Mouse (Mus musculus) ES-CJ7 (cell line): Measurements from ENCODE around the gene Slc6a18.
"Not testable (repeated sequence)": the region's sequence is repeated elsewhere in the genome, so short reads cannot be mapped to it uniquely, and the experiment has no call there.

Experiments used
- DNase-seq: peaks from one replicate; pipeline ENCODE4 v3.0.0; 2011; ENCODE audit warnings: low read depth, low spot score

Gene Slc6a18

DNA sequence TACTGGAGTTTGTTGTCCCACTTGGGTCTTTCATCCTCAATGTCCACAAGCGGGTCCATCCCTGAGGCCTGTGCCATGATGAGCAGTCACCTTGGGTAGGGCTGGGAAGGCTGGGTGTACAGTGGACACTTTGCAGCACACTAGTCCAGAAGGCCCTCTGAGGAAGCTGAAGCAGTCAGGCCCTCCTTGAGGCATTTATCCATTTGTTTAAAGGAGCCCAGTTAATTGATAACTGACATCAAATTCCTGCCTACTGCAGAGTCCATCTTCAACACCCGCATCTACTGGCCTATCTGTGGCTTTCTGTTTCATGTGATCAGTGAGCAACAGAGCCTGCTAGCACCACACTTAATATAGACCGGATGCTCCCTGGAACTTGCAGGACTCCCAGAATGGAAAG, at the start of gene Slc6a18:
Gene Slc6a18 (minus strand): TSS at position 171 of the 400 bp plus-strand sequence.
- DNase-seq: no peak

DNA sequence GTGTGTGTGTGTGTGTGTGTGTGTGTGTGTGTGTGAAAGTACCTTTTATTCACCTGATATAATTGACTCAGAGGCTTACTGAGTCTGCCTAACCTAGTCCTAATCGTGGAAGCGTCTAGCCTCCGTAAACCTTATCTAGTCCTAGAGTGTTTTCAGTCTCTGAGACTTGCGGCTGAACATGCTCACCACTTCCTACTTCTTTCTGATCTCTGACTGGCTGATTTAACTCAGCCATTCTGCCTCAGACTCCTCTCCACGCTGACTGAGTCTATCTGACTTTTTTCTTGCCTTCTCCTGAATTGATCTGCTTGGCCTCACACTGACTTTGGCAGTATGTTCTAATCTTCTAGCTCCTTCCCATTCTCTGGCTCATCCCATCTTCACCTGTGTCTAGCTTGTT, 47.5 kb upstream of the Slc6a18 start:
- DNase-seq: no peak

DNA sequence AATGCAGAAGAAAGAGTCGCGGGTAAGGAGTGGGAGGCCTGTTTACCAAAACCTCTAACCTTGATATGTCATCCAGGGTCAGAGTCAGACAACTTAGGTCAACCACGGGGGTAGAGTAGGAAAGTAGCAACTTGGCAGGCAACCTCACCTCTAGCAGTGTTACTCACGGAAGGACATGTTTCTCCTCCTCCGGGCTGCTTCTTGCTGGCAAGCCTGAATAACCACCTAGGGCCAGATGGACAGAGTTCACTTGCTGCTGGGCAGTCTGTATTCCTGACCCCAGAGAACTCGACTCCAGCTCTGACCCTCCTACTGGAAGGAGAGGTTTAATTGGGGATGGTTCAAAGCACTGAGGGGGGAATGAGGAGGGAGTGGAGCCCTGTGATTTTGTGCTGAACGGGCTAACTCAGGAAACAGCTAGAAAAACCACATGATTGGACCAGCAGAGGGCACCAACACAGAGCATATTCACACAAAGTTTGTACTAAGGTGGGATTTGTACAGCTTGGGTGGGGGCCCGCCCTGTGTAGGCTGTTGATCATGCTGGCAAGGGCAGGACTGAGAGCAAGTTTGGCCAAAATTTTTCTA, 45.4 kb upstream of the Slc6a18 start:
- DNase-seq: peak; percentile 79

DNA sequence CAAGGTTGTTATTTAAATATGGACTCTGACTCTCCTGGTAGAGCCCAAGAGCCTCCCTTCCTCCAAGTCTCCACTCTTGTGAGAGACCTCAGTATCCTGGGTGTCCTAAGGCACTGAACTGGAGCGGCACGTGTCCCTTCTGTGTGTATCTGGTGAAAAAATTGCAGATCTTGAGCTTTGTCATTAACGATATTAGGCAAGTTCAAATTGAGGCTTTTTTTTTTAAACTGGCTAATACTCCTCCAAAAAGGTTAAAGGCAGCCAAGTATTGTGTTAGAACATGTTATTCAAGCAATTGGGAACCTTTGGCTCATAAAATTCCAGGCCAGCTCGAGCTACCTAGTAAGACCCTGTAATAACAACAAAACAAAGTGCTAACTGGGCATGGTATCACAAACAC, 42.4 kb upstream of the Slc6a18 start:
- no peak for DNase-seq

DNA sequence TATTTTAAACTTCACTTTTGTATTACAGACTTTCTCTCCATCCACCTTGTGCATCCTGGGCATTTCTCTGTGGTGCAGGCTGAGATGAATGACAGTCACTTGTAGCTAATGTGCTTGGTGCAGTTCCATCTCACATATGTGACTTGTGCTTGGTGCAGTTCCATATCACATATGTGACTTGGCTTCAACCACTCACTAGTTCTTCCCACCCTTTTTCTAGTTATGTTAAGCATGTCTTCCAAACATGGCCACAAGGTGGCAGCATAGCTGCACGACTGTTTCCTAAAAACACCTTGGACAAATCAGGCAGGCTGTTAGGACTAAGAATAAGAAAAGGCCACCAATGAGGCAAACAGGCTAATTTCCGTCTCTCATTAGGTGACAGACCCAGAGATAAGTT, 40.4 kb upstream of the Slc6a18 start:
- DNase-seq: peak; percentile 81

DNA sequence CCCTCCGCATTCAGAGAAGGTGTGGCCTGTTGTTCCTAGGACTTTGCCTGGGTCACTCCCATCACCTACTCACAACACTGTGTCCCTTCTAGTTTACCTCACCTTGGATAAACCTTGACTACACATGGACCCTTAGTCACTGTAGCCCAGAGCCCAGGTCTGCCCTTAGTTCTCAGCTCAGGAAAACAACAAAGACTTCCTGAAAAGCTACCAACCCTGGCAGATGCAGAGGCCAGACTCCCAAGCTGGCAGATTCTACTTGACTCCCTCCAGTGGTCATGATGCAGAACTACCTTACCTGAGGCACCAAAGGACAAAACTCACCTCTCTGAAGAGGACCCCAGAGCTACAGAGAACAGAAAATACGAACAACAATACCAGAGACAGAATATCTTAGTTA, 36.2 kb upstream of the Slc6a18 start:
- peak; percentile 47 for DNase-seq

DNA sequence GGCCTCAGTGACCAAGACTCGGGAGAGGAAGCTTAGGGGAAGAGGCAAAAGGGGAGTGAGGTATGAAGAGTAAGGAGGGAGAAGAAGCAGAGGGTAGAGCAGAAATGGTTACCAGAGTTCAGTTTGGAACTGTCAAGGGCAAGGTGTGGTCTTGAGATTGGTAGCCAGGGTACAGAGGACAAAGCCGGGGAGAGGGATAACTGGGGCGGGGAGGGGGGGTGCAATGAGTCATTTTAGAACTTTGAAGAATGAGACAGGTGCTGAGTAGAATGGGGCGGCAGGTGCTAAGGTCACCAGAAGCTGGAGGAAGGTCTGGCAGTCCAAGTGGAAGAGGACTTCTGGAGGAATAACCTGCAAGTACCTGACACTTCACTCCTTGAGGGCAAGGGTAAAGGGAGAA, 35.4 kb upstream of the Slc6a18 start:
- DNase-seq: no peak

DNA sequence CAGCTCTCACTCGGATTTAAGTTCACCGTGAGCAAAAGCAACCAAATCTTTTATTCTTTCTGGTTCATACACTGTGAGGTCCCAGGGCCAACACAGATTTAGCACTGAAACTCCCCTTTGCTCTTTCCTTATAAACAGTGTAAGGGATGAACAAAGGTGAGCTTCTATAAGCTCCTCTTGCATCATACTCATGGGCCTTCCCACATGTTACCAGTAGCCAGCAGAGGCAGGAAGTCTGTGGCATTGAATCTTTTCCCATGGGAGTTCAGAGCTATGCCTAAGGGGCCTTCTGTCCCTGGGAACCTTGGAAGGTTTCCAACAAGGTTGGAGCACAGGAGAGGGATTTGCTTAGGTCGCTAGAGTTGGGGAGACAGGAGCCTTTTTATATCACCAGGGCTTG, 34.4 kb upstream of the Slc6a18 start:
- DNase-seq: no peak

DNA sequence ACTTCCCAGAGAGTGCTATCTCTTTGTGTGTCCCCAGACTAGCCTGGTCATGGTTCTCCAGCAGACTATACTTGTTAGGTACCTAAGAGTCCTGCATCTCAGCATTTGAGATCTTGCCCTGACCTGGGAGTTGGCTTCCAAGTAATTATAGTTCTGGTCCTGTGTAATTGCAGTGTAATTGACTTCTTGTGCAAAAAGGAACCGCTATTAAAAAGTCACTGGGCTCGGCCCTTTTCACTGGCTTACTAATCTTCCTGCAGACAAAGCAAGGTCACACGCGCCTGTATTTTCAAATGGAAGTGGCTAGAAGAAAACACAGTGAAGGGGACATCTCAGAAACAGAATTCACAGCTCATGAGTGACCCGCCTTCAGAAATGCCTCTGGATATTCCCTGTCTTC, 34.0 kb upstream of the Slc6a18 start:
- no peak for DNase-seq

DNA sequence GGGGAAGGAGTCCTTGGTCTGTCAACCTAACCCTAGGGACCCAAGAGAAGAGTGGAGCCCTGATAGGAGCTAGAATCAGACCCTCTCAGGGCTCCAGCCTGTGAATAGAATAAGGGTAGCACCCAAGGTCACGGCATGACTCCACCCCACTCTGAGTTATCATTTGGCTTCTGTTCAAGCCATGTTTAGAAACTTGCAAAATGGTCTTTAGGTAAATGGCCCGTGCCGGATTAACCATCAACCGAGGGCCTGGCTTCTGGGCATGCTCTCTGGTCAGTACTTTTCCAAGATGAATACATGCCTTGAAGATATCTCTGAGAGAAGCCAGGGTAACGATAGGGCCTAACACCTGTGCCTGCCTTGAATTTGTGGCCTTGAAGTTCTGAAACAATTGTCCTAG, 33.4 kb upstream of the Slc6a18 start:
- no peak for DNase-seq

DNA sequence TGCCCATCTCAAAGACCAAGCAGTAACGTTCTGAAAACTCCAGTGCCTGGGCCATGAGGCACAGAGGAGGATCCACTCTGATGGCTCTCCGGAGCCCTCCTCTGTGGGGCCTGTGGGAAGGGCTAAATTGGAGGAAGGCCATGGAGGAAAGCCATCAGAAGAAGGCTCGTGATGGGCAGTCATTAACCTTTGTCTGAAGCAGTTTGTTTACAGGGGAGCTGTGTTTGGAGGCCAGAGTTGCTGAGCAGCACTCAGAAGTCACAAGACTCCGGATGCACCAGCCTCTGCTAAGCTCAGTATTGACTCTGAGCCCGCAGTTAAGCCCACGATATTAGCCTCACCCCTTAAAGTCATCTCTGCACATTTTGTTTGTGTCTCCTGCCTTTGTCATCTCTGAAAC, 31.7 kb upstream of the Slc6a18 start:
- no peak for DNase-seq

DNA sequence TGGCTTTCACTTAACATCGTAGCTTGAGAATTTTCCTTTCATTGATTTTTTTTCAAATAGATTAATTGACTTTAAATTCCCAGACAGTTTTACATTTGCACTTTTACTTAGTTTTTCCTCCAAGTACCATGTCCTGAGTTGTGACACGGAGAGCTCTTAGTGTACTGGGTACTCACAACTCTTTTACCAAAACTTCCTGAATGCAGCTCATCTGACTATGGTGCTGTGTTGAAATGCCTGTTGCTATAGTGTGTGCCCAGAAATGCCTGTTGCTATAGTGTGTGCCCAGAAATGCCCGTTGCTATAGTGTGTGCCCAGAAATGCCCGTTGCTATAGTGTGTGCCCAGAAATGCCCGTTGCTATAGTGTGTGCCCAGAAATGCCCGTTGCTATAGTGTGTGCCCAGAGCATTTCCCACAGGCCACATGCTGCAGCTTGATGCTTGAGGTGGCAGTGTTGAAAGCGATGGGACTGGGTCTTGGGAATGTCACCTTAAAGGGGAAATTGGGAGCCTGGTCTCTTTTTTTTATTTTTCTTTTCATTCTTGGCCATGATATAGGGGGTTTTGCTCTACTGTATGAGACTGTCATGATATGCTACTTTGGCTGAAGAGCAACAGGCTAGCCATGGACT, 27.0 kb upstream of the Slc6a18 start, which contains the start of gene Slc6a19:
Gene Slc6a19 (minus strand): TSS at position 172 of the 632 bp plus-strand sequence.
- no peak for DNase-seq

DNA sequence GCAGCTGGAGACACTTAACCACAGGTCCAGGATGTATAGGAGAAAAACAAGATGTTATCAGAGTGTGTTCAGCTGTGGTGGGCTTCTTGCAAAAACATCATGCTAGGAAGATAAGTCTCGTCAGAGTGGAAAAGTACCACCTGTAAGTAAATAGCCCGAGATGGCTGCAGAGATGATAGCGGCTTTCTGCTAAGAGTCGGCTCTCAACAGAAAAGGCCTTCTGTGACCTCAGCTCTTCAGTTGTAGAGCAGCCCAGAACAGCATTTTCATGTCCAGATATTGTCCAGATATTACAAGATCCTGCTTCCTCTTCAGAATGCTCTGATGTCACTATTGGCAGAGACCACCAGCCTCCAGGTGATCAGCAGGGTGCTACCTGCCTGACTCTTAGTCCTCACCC, 25.7 kb upstream of the Slc6a18 start:
- not testable (repeated sequence) for DNase-seq

DNA sequence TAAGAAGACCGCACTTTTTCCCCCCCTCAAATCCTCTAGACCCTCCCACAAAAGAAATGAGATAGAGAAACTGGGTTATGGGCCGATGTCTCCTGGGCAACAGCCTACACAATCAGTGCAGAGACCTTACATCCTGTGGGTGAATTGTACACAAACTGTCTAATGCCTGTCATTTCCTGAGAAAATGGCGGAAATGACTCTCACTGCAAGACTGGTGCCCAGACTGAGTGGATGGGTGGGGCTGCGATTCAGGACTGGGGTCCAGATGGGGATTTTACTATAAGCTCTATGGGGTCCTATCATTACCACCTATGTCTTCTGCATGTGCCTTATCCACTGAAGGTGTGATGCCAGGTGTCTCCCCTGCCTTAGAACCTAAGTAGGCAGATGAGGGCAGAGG, 25.0 kb upstream of the Slc6a18 start:
- DNase-seq: no peak

DNA sequence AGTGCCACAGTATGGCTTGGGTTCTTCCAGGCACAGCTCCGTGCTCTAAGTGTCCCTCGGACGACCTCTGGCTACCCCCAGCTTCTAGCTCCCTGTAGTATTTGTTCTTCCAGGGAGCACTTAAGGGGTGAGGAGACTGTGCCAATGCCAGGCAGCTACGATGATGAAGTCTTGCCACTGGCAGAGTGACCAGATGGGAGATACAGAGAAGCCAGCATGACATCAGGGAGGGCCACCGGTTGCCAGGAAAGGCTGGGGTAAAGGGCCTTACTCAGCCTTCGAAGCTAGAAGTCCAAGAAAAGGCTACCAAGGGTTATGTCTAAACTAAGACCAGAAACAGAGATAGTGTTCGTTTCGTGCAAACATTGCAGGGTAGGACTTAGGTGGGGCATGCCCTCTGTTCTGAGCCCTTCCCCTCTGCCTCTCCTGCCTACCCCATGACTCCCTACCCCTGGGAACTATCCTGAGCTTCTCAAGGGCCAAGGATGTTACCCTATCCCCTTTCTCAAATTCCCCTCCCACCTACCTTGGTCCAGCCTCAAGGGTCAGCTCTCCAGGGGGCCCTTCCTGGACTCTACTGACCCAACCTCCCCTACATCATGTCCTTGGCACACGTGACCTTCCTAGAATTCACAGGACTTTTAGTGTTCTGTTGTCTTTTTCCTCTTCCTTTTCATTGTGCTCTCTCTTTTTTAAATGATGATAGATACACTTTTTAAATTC, 23.5 kb upstream of the Slc6a18 start:
- DNase-seq: no peak

DNA sequence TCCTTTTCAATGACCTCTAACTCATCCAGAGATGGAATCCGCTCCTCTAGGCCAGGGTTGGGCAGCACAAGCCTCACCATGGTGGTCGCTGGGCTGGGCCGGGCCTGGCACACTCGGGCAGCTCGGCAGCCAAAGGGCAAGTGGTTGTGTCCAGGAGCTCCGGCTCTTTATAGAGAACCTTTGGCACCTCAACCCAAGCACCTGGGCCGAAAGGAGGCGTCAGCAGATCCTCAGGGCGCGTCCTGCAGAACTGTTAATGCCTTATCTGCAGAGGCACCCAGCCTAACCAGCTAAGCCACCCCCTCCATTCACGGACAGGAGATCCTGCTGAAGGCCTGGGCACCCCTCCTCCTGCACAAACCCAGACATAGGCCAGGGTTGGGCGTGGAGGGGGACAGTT, 22.7 kb upstream of the Slc6a18 start:
- no peak for DNase-seq

DNA sequence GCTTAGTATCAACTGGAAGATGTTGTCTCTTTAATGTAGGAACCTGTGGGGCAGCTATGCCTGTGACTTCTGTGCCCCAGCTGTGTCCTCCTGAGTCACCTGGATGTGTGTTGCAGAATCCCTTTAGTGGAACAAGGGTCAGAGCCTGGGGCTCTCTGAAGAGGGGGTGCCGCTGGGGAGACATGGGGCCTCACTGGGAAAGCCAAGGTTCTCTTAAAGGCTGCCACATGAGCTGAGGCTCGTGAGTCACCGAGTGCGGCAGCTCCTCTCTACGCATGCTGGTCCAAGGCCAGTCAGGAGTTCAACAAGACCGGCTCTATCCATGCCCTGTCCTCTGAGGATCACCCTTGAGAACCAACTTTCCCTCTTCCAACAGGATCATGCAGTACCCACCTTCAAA, 21.9 kb upstream of the Slc6a18 start:
- DNase-seq: no peak

DNA sequence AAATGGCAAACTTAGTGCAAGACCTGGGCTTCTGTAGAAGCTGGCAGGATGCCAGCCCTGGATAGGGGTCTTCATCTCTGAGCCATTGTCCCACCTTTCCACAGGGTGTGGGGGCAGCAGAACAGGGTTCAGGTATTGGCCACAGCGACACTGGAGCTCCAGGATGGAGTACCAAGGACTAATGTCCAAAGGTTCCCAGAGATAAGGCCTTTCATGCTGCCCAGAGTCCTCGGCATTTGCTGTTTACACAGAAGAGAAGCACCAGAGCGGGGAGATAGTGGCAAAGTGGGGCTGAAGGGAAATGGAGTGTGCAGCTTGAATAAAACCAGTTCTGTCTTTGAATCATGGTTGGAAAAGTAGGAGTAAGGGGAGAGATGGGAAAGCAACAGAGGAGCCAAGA, 18.7 kb upstream of the Slc6a18 start:
- no peak for DNase-seq

DNA sequence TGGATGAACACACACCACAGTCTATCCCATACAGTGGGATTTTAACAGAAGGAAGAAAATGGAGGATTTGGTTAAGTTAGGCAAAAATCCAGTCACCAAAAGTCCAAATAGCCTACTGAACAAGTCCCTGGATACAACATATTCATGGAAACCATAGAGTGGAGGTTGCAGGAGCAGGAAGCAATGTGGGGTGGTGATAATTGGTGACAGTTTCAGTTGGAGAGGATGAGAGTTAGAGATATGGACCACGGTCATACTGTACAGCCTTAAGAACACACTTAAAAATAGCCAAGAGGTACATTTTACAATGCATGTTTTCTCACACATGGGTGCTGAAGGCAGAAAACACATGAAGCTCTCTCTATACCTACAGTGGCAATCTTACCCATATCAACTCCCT, 17.1 kb upstream of the Slc6a18 start:
- DNase-seq: no peak

DNA sequence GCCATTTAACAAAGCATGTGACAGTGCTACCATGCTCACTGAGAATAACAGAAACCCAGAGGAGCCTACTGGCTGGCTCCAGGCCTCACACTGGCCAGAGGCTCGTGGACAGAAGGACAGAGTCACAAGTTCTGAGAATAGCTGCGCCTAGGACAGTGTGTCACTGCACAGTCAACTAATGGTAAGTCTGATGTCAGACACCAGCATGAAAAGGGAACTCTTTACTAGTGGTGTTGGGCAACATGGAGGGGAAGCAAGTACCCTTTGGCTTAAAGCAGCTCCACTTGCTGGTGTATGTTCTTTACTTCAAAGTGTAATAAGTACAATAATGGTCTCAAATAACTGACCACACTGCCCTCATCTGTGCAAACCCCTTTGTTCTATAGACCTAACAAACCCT, 15.5 kb upstream of the Slc6a18 start:
- no peak for DNase-seq

DNA sequence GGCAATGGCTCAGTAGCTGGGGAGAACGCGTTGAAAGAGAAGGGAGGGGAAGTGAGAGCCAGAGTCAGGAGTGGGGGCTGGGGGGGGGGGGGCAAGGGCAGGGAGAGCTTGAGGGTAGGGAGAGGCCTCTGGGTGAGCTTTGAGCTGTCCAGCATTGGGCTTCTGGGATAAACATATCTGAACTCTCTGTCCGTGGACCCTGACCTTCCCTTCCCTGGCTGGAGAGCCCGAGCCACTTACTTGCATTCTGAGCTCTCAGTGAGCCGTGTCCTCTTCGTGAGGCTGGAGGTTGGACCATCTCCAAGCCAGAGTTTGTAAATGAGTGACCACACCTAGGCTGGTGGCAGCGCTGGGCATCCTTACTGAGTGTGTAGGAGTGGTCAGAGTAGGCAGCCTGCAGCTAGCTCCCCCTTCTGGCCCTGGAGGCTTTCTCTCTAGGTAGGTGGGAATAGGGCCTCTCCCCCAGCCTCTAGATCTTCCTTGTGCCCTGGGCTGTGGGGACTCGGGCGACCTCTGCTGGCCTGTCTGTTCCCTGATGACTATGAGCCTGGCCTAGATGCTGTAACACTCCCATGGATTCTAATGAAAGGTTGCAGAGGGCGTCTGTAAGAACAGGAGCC, 14.5 kb upstream of the Slc6a18 start:
- DNase-seq: peak; percentile 87

DNA sequence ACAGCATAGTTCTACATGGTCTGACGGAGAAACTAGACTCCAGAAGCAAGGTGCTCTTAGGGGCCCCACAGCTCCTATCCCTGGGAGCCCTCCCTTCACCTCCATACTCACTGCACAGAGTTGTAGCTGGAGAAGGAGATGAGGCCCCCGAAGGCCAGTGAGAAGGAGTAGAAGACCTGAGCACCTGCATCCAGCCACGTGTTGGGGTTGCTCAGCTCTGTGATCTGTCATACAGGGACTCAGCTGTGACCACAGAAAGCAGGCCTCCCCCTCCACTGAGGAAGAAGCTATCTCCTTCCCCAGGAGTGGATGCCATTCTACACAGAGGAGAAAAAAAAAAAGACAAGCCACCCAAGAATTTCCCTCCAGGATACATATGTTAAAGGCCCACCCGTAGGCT, 11.1 kb upstream of the Slc6a18 start:
- DNase-seq: no peak

DNA sequence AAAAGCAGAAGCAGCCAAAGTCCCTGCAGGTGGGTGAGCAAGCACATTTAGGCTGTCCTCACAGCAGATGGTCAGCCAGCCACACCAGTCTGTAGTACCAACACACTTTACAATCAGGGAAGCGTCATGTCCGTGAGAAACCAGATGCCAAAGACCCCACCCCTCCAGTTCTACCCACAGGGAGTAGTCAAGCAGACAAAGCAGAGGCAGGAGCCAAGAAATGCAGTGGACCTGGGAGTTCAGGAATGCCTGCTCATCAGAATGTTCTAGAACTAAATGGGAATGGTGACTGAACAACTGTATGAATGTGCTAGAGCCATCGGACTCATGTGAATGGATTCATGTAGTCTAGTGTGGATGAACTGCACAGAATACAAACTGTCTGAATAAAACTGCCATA, 9.8 kb upstream of the Slc6a18 start:
- DNase-seq: no peak
